Mouse (Mus musculus) megakaryocyte progenitor cell, adult 5-6 weeks (primary cell): ENCODE data around the gene Fam98c. TPM values are rescaled to one million over a fixed set of nuclear protein-coding genes. Genes with fewer than 3 reads are reported as not detected.

Experiments
- ATAC-seq: replicated peaks from 2 replicates; pipeline ENCODE4 v1.8.0; 2016; ENCODE audit warnings: mild to moderate bottlenecking, moderate TSS enrichment, inconsistent platforms; ENCODE audit not compliant: poor library complexity
- total RNA-seq, 2 experiments: library from RNA; stranded (forward) in 1 of 2; stranded (reverse) in 1 of 2; fragments of 157-497, 149-512 nt in 1 of 2; fragments of 200-1000 nt in 1 of 2; gene quantifications; 2 replicates each; pipeline versions ENCODE4 v1.2.3 to v1.2.4; 2015 to 2017

Fam98c gene
- total RNA-seq, 2 experiments from 2014 or later, result 19.4 to 23.4 TPM

DNA sequence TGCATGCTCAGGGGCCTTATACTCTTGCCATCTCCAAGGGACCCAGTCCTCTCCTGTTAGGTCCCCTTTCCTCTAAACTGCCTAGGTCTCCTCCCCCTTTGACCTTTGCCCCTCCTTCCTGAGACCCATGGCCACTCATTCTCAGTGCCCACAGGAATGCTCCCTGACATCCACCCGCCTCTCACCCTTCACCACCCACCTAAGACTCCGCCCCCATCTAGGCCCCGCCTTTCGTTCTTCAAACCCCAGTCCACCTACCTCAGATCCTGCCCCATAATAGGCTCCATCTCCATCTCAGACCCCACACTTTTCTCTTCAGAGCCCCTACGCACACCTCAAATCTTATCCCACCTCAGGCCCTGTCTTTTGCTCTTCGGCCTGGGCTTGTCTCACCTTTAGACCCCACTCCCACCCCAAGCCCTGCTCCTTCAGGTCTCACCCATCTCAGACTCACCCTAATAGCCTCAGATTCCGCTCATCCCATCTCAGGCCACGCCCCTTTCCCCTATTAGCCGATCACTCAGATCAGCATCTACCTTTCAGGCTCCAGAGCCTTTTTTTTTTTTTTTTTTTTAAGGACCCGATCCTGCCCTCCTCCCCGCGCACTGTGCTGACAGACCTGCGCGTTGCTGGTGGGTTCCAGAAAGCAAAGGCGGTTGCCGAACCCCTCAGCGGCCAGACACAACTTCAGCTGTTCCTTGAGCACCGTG, 37.7 kb downstream of the Fam98c start:
- ATAC-seq, result no peak

DNA sequence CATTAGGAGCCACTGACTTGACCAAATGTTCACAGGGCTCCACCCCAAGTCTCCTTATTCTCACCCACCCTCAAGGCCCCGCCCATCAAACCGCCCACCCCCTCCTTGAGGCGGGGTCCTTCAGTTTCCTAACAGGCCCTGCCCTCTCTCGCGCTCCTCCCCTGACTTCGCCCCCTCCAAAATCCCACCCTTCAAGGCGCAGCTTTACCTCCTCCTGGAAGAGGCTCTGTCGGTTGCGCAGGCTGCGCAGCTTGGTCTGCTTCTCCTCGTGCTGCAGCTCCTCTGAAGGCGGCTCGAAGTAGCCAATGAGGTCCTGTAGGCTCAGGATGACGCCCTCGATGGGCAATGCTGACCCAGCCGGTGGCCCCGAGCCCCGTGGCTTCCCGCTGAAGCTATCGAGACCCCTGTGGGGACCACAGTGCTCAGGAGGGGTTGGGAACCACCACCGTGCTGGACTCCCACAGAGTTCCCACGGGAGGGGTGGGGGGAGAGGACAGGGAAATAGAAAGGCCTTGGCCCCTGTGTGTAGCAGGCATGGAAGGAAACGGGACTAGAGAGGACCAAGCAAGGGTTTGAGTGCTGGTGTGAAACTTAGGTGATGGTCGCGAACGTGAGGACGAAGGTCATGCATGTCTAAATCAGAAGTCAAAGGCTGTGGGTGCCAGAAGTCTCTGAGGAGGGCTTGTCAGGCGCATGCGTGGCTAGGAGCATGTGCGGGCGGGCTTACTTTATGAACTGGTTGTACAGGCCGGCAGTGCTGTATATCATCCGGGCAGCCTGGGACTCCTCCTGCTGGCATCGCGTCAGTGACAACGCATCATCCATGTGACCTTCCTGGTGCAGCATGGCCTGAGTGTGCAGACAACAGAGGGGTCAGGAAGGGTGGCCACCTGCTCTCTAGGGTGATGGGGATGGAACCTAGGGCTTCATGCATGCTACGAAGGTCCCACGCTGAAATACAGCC, 46.8 kb downstream of the Fam98c start:
- no peak for ATAC-seq

Other genes with a start within 250 kb of the Fam98c start
- gene Actn4, start 193.9 kb downstream of the Fam98c start, total RNA-seq (2015), result 86.4 and 87.2 TPM in 2 replicates
- 47.1 and 49.5 TPM in 2 replicates for gene Actn4, start 193.9 kb downstream of the Fam98c start, total RNA-seq (2017)
- gene Eif3k, start 174.4 kb downstream of the Fam98c start, total RNA-seq (2015), result 248 and 305 TPM in 2 replicates
- gene Eif3k, start 174.4 kb downstream of the Fam98c start, total RNA-seq (2017), result 384 and 406 TPM in 2 replicates
- gene Map4k1, start 174.2 kb downstream of the Fam98c start, total RNA-seq (2015), result 38.5 and 49.8 TPM in 2 replicates
- gene Map4k1, start 174.2 kb downstream of the Fam98c start, total RNA-seq (2017), result 62.8 and 65.6 TPM in 2 replicates
- 0.24 and 1.1 TPM in 2 replicates for gene Ryr1, start 31.1 kb downstream of the Fam98c start, total RNA-seq (2015)
- 0.12 and 0.44 TPM in 2 replicates for gene Ryr1, start 31.1 kb downstream of the Fam98c start, total RNA-seq (2017)
- 1.8 and 3.3 TPM in 2 replicates for gene Rasgrp4, start 21.4 kb downstream of the Fam98c start, total RNA-seq (2015)
- gene Rasgrp4, start 21.4 kb downstream of the Fam98c start, total RNA-seq (2017), result 1.5 and 7.2 TPM in 2 replicates
- 0.76 and 1.2 TPM in 2 replicates for gene Ggn, start 14.0 kb upstream of the Fam98c start, total RNA-seq (2015)
- 0.17 and 0.47 TPM in 2 replicates for gene Ggn, start 14.0 kb upstream of the Fam98c start, total RNA-seq (2017)
- gene Spred3, start 14.2 kb upstream of the Fam98c start, total RNA-seq (2015), result 0.56 and 2.3 TPM in 2 replicates
- gene Spred3, start 14.2 kb upstream of the Fam98c start, total RNA-seq (2017), result 0.91 and 2.4 TPM in 2 replicates
- 169 and 191 TPM in 2 replicates for gene Psmd8, start 24.5 kb upstream of the Fam98c start, total RNA-seq (2015)
- 160 and 176 TPM in 2 replicates for gene Psmd8, start 24.5 kb upstream of the Fam98c start, total RNA-seq (2017)
- 1.1 TPM in 1 of 2 replicates, not detected in the other for gene Catsperg1, start 57.8 kb upstream of the Fam98c start, total RNA-seq (2015)
- 0.20 and 0.50 TPM in 2 replicates for gene Catsperg1, start 57.8 kb upstream of the Fam98c start, total RNA-seq (2017)
- gene Kcnk6, start 76.3 kb upstream of the Fam98c start, total RNA-seq (2015), result 4.2 and 5.8 TPM in 2 replicates
- gene Kcnk6, start 76.3 kb upstream of the Fam98c start, total RNA-seq (2017), result 8.0 and 9.3 TPM in 2 replicates
- 75.8 and 77.8 TPM in 2 replicates for gene Yif1b, start 82.1 kb upstream of the Fam98c start, total RNA-seq (2015)
- 28.2 and 34.1 TPM in 2 replicates for gene Yif1b, start 82.1 kb upstream of the Fam98c start, total RNA-seq (2017)
- 0.20 TPM in 1 of 2 replicates, not detected in the other for gene 2200002D01Rik, start 92.2 kb upstream of the Fam98c start, total RNA-seq (2015)
- 1.4 TPM in 1 of 2 replicates, not detected in the other for gene 2200002D01Rik, start 92.2 kb upstream of the Fam98c start, total RNA-seq (2017)
- 60.8 and 62.8 TPM in 2 replicates for gene Spint2, start 125.7 kb upstream of the Fam98c start, total RNA-seq (2015)
- gene Spint2, start 125.7 kb upstream of the Fam98c start, total RNA-seq (2017), result 21.2 and 34.1 TPM in 2 replicates
- not detected in 2 replicates for gene Ppp1r14a, start 133.1 kb upstream of the Fam98c start, total RNA-seq (2015)
- 1.1 TPM in 1 of 2 replicates, not detected in the other for gene Ppp1r14a, start 133.1 kb upstream of the Fam98c start, total RNA-seq (2017)
- 0.05 and 0.73 TPM in 2 replicates for gene Dpf1, start 147.7 kb upstream of the Fam98c start, total RNA-seq (2015)
- 0.10 TPM in 1 of 2 replicates, not detected in the other for gene Dpf1, start 147.7 kb upstream of the Fam98c start, total RNA-seq (2017)